Mouse (Mus musculus): ENCODE results near the gene Ccdc28b. TPM values are rescaled to one million over a fixed set of nuclear protein-coding genes. Genes with fewer than 3 reads are reported as not detected.

Gene Ccdc28b
- 172 and 183 TPM in 2 replicates for polyA plus RNA-seq (2015; fragmentation: Nextera tagmentation; extraction: Ambion mirVana)

DNA sequence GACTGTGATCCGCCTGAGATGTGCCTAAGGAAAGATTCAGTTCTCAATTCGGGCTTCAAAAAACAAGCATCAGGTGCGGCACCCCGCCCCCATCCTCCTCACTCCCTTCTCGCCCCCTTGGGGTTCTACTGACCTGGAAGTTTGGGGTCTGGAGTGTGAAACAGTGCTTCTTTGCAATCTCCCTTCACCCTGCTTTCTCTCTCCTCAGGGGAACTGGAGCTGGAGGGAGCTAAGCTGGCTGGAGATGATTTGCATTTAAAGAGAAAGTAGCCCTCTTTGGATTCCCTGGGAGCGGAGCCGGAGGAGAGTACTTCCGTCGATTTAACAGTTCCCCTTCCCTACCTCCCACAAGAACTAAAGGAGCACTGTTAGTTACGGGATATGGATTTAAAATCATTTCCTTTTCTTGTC is at the start of gene Ccdc28b:
Ccdc28b (minus strand) TSS at position 267 of the 411 bp plus-strand sequence.
- Histone ChIP-seq H3K9me3 (replicated peaks; ENCODE audit: control insufficient read depth, low read length, poor library complexity, severe bottlenecking) (no peaks in the 10 kb centered on the region), H3K27me3 (ENCODE audit: control insufficient read depth, insufficient read depth, low read depth, low read length) (no peaks in the 10 kb centered on the region), H3K4me2 (ENCODE audit: low read length) (peak within 1 kb of the TSS; percentile 99), H3K27ac (ENCODE audit: low read length) (peak within 1 kb of the TSS; percentile 98), H3K4me1 (ENCODE audit: control insufficient read depth, insufficient read depth, low read length) (peaks cover 38% of the 10 kb centered on the region), H3K36me3 (ENCODE audit: control insufficient read depth, insufficient read depth, low read length) (peaks cover 25% of the 10 kb centered on the region), H3K4me3 (ENCODE audit: low read depth, low read length) (peak within 1 kb of the TSS; percentile 71), H3K9ac (ENCODE audit: low read depth, low read length) (peak within 1 kb of the TSS; percentile 82)
- ATAC-seq = peak; percentile 47
- 0% methylated on average over 10 of the region's 10 CpGs for WGBS

DNA sequence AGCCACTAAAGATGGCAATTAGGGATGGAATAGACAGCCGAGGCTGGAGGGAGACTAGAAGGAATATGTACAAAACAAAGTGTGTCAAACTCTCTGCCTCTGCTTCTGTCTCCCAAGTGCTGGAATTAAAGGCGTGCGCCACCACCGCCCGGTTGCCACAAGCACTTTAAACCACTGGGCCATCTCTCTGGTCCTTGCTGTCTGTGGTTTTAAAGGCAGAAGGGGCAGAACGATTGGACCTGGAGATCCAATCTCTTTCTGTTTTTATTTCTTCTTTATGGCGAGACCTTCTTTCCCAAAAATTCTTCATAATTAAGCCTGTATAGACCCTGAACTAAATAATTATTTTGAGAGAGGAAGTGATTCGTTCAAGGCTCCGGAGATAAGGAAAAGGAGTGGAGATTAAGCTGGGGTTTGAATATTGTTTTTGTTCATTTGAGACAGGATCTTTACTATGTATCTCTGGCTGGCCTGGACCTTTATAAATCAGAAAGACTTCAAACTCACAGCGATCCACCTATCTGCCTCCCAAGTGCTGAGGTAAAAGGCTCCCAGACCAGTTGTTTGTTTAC is 49.2 kb upstream of the Ccdc28b start:
- H3K4me2 ChIP-seq (ENCODE audit: low read length) = peak overlapping the region; percentile 73
- H3K9me3 ChIP-seq (replicated peaks; ENCODE audit: control insufficient read depth, low read length, poor library complexity, severe bottlenecking) = no peaks in the 10 kb centered on the region
- H3K4me3 ChIP-seq (ENCODE audit: low read depth, low read length) = peak overlapping the region; percentile 85
- peak overlapping the region; percentile 93 for H3K9ac ChIP-seq (ENCODE audit: low read depth, low read length)
- WGBS = 6% methylated on average over 10 of the region's 10 CpGs
- no peaks in the 10 kb centered on the region for H3K27me3 ChIP-seq (ENCODE audit: control insufficient read depth, insufficient read depth, low read depth, low read length)
- peaks cover 16% of the 10 kb centered on the region; the same call in 1 of the 2 replicates for H3K4me1 ChIP-seq (ENCODE audit: control insufficient read depth, insufficient read depth, low read length)
- peaks cover 17% of the 10 kb centered on the region for H3K36me3 ChIP-seq (ENCODE audit: control insufficient read depth, insufficient read depth, low read length)
- H3K27ac ChIP-seq (ENCODE audit: low read length) = peak overlapping the region; percentile 90
- ATAC-seq = no peak

DNA sequence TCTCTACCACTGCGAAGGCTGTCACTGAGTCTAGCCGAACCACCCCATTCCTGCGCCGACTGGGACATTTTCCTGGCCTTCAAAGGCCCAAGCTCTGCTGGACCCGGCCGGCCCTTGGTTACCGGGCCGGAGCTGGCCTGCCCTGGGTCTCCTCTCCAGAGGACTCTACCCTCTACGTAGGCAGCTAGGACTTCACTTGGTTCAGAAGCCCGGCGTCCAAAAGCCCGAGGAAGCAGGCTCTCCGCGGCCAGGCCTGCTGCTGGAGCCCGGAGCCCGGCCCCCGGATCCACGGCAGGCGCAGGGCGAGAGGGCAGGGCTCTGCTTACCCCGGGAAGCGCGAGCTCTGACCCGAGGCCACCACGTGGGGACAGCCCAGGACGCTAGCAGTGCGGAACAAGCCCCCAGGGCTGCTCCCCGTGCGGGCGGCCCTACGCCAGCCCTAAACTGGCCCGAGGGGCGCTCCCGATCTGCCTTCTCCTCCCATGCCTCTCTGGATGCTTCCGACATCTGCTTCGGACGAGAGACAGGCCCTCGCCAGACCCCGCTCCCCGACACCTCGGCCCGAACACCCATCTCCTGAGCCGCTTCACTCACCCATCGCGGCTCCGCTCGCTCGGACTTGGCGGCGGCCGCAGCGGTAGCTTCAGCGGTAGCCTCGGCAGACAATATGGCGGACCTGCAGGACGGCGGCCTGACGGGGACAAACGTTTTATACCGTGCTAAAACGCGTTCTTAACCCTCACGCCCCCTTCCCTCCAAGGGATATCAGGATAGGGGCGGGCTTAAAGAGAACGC is 48.5 kb upstream of the Ccdc28b start, which contains the start of gene Kpna6:
Kpna6 (minus strand) TSS at position 685 of the 795 bp plus-strand sequence.
- under 1% methylated on average over 65 of the region's 65 CpGs for WGBS
- no peaks in the 10 kb centered on the region for H3K9me3 ChIP-seq (replicated peaks; ENCODE audit: control insufficient read depth, low read length, poor library complexity, severe bottlenecking)
- peak; percentile 87 for ATAC-seq
- H3K4me1 ChIP-seq (ENCODE audit: control insufficient read depth, insufficient read depth, low read length) = peaks cover 16% of the 10 kb centered on the region; the same call in 1 of the 2 replicates
- peaks cover 12% of the 10 kb centered on the region for H3K36me3 ChIP-seq (ENCODE audit: control insufficient read depth, insufficient read depth, low read length)
- peak within 1 kb of the TSS; percentile 73 for H3K4me2 ChIP-seq (ENCODE audit: low read length)
- H3K27ac ChIP-seq (ENCODE audit: low read length) = peak within 1 kb of the TSS; percentile 90
- H3K9ac ChIP-seq (ENCODE audit: low read depth, low read length) = peak within 1 kb of the TSS; percentile 93
- H3K27me3 ChIP-seq (ENCODE audit: control insufficient read depth, insufficient read depth, low read depth, low read length) = no peaks in the 10 kb centered on the region
- peak within 1 kb of the TSS; percentile 85 for H3K4me3 ChIP-seq (ENCODE audit: low read depth, low read length)

GRCm38 (mm10) chr4:129671491-129672082 is 47.8 kb upstream of the Ccdc28b start:
- ATAC-seq = peak; percentile 49; the same call in 1 of the 2 replicates
- Histone ChIP-seq H3K4me1 (ENCODE audit: control insufficient read depth, insufficient read depth, low read length) (peaks cover 16% of the 10 kb centered on the region; the same call in 1 of the 2 replicates), H3K27ac (ENCODE audit: low read length) (peak overlapping the region; percentile 90), H3K9me3 (replicated peaks; ENCODE audit: control insufficient read depth, low read length, poor library complexity, severe bottlenecking) (no peaks in the 10 kb centered on the region), H3K9ac (ENCODE audit: low read depth, low read length) (peak overlapping the region; percentile 93), H3K27me3 (ENCODE audit: control insufficient read depth, insufficient read depth, low read depth, low read length) (no peaks in the 10 kb centered on the region), H3K4me3 (ENCODE audit: low read depth, low read length) (peak overlapping the region; percentile 85), H3K4me2 (ENCODE audit: low read length) (peak overlapping the region; percentile 73), H3K36me3 (ENCODE audit: control insufficient read depth, insufficient read depth, low read length) (peaks cover 5% of the 10 kb centered on the region)
- WGBS = 8% methylated on average over 12 of the region's 12 CpGs

DNA sequence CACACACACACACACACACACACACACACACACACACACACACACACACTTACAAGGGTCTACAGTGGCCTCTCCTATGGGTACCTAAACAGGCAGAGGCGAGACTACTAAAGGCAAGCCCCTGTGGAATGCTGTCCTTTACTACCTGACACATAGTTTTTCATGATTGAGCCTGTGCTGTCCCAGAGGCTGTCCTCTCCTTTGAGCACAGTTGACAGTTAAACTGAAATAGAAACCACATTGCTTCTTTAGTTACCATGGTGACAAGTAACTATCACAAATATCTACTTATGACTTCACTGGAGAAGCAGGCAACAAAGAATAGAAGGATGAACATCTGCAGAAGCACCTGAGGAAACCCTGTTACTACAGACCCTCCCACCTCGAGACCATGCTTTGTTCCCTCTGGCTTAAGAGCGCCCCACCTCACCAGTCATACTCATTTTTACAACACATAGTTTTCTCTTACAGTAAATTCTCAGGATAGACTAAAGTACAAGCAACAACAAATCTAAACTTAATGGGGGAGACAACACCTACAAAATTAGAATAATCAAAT is 38.6 kb upstream of the Ccdc28b start:
- Histone ChIP-seq H3K4me2 (ENCODE audit: low read length) (no peak overlapping the region), H3K9me3 (replicated peaks; ENCODE audit: control insufficient read depth, low read length, poor library complexity, severe bottlenecking) (no peaks in the 10 kb centered on the region), H3K9ac (ENCODE audit: low read depth, low read length) (no peak overlapping the region), H3K36me3 (ENCODE audit: control insufficient read depth, insufficient read depth, low read length) (peaks cover 5% of the 10 kb centered on the region), H3K4me1 (ENCODE audit: control insufficient read depth, insufficient read depth, low read length) (no peaks in the 10 kb centered on the region), H3K27me3 (ENCODE audit: control insufficient read depth, insufficient read depth, low read depth, low read length) (no peaks in the 10 kb centered on the region), H3K27ac (ENCODE audit: low read length) (no peak overlapping the region), H3K4me3 (ENCODE audit: low read depth, low read length) (no peak overlapping the region)
- WGBS = 83% methylated on average over 3 of the region's 3 CpGs
- no peak for ATAC-seq

GRCm38 (mm10) chr4:129661584-129661983 is 37.8 kb upstream of the Ccdc28b start:
- H3K27me3 ChIP-seq (ENCODE audit: control insufficient read depth, insufficient read depth, low read depth, low read length) = no peaks in the 10 kb centered on the region
- no peak overlapping the region for H3K4me3 ChIP-seq (ENCODE audit: low read depth, low read length)
- no peaks in the 10 kb centered on the region for H3K9me3 ChIP-seq (replicated peaks; ENCODE audit: control insufficient read depth, low read length, poor library complexity, severe bottlenecking)
- no peak overlapping the region for H3K4me2 ChIP-seq (ENCODE audit: low read length)
- no peak overlapping the region for H3K9ac ChIP-seq (ENCODE audit: low read depth, low read length)
- H3K27ac ChIP-seq (ENCODE audit: low read length) = no peak overlapping the region
- ATAC-seq = no peak
- H3K4me1 ChIP-seq (ENCODE audit: control insufficient read depth, insufficient read depth, low read length) = no peaks in the 10 kb centered on the region
- 97% methylated on average over 3 of the region's 3 CpGs for WGBS
- peaks cover 10% of the 10 kb centered on the region for H3K36me3 ChIP-seq (ENCODE audit: control insufficient read depth, insufficient read depth, low read length)

DNA sequence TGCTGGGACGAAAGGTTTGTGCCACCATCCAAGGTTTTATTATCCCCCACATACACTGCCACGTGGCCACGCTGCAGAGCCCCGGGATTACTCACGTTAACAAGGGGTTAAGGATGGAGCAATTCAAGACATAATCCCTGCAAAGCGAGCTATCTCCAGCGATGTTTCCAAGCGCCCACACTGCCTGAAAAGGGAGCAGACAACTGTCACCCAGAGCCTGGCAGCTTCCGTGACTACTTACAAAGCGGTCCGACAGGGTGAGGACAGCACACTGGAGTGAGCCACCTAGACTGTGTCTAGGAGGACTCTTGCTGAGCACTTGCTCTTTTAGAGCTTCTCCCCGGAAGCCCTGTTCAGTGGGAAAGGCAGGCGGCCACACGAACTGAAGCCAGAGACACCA is 31.0 kb upstream of the Ccdc28b start:
- Histone ChIP-seq H3K9me3 (replicated peaks; ENCODE audit: control insufficient read depth, low read length, poor library complexity, severe bottlenecking) (no peaks in the 10 kb centered on the region), H3K27ac (ENCODE audit: low read length) (no peak overlapping the region), H3K36me3 (ENCODE audit: control insufficient read depth, insufficient read depth, low read length) (peaks cover 51% of the 10 kb centered on the region), H3K9ac (ENCODE audit: low read depth, low read length) (no peak overlapping the region), H3K4me2 (ENCODE audit: low read length) (no peak overlapping the region), H3K4me3 (ENCODE audit: low read depth, low read length) (no peak overlapping the region), H3K4me1 (ENCODE audit: control insufficient read depth, insufficient read depth, low read length) (no peaks in the 10 kb centered on the region), H3K27me3 (ENCODE audit: control insufficient read depth, insufficient read depth, low read depth, low read length) (no peaks in the 10 kb centered on the region)
- no peak for ATAC-seq
- WGBS = 91% methylated on average over 14 of the region's 14 CpGs

DNA sequence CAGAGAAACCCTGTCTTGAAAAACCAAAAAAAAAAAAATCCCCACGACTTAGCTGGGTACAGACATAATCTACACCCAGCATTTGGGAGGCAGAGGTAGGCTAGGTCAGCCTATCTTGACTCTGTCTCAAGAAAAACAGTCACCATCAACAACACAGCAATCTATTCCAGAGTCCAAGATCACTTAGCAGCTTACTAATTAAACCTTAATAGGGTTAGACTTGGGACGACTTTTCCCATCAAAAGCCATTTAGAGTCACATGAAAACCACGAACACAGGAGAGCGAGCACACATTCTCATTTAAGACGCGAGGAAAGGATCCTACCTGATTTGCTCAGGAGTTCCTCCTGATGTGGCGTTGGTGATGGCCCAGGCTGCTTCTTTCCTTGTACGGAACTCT is 26.6 kb upstream of the Ccdc28b start:
- Histone ChIP-seq H3K36me3 (ENCODE audit: control insufficient read depth, insufficient read depth, low read length) (peaks cover 62% of the 10 kb centered on the region), H3K4me2 (ENCODE audit: low read length) (no peak overlapping the region), H3K9me3 (replicated peaks; ENCODE audit: control insufficient read depth, low read length, poor library complexity, severe bottlenecking) (no peaks in the 10 kb centered on the region), H3K4me3 (ENCODE audit: low read depth, low read length) (no peak overlapping the region), H3K9ac (ENCODE audit: low read depth, low read length) (no peak overlapping the region), H3K27ac (ENCODE audit: low read length) (no peak overlapping the region), H3K4me1 (ENCODE audit: control insufficient read depth, insufficient read depth, low read length) (no peaks in the 10 kb centered on the region), H3K27me3 (ENCODE audit: control insufficient read depth, insufficient read depth, low read depth, low read length) (no peaks in the 10 kb centered on the region)
- no peak for ATAC-seq
- 97% methylated on average over 8 of the region's 8 CpGs for WGBS
